8 mouse cellular contexts compared by ENCODE assay signal in genomic region chrX:162800371-162800770, GRCm38 (mm10). TPM values are rescaled to one million over a fixed set of nuclear protein-coding genes. Genes with fewer than 3 reads are reported as not detected.
DNase-seq lines count a peak whose midpoint lies in the region; ATAC-seq and TF ChIP-seq lines count a peak whose summit lies in the region.

No protein-coding gene starts in this region.

- no peak for ATAC-seq in cerebellum, adult (ENCODE audit: insufficient number of reproducible peaks, low FRiP score, low TSS enrichment)
- ATAC-seq in neural tube, embryonic 15.5 days (ENCODE audit: low FRiP score) = no peak
- ATAC-seq in intestine, embryonic 16.5 days = 0 out of 2 replicates have a peak, but pooled peaks have one; percentile 44
- no peak for ATAC-seq in lung, postnatal 0 days

- H3K9ac ChIP-seq in neural tube, embryonic 15.5 days (replicated peaks) = no peak overlapping the region
- H3K9ac ChIP-seq in intestine, embryonic 16.5 days (ENCODE audit: low read depth, low read length) = no peak overlapping the region
- no peak overlapping the region for H3K9ac ChIP-seq in lung, postnatal 0 days (replicated peaks; ENCODE audit: low read depth)

- TF ChIP-seq EP300 in lung, postnatal 0 days (IDR thresholded peaks at IDR 0.05) = no peak

- peak; percentile 44 for DNase-seq in cerebellum, adult 11 months
- DNase-seq in neural tube, embryonic 10.5 days (ENCODE audit: extremely low spot score, low spot score) = peak; percentile 21
- peak; percentile 65 to 66 for DNase-seq in cerebellum, postnatal 10 days
- DNase-seq in lung, postnatal 0 days (ENCODE audit: low spot score) = peak; percentile 33
- DNase-seq in right cerebral cortex, postnatal 4 days = peak; percentile 25

- no peak overlapping the region for H3K4me3 ChIP-seq in neural tube, embryonic 15.5 days (replicated peaks)
- H3K4me3 ChIP-seq in intestine, embryonic 16.5 days (ENCODE audit: low read length) = no peak overlapping the region
- H3K4me3 ChIP-seq in lung, postnatal 0 days (ENCODE audit: low read depth, low read length) = no peak overlapping the region

- H3K4me1 ChIP-seq in neural tube, embryonic 15.5 days = no peaks in the 10 kb centered on the region
- no peaks in the 10 kb centered on the region for H3K4me1 ChIP-seq in intestine, embryonic 16.5 days (ENCODE audit: control insufficient read depth, insufficient read depth, low read length)
- H3K4me1 ChIP-seq in lung, postnatal 0 days (ENCODE audit: insufficient read depth, low read depth, low read length) = no peaks in the 10 kb centered on the region

- peak; percentile 66 for TF ChIP-seq CTCF in lung, postnatal 0 days (IDR thresholded peaks at IDR 0.05)

- no peaks in the 10 kb centered on the region for H3K9me3 ChIP-seq in neural tube, embryonic 15.5 days (replicated peaks)
- no peaks in the 10 kb centered on the region for H3K9me3 ChIP-seq in intestine, embryonic 16.5 days (ENCODE audit: control insufficient read depth, low read length)
- no peaks in the 10 kb centered on the region for H3K9me3 ChIP-seq in lung, postnatal 0 days (ENCODE audit: low read length)

- 0 out of 2 replicates have a peak, but pooled peaks cover 3% of the 10 kb centered on the region for H3K36me3 ChIP-seq in neural tube, embryonic 15.5 days
- no peaks in the 10 kb centered on the region for H3K36me3 ChIP-seq in intestine, embryonic 16.5 days (ENCODE audit: control insufficient read depth, insufficient read depth, low read length)
- no peaks in the 10 kb centered on the region for H3K36me3 ChIP-seq in lung, postnatal 0 days (ENCODE audit: insufficient read depth, low read length)

- no peak overlapping the region for H3K4me2 ChIP-seq in neural tube, embryonic 15.5 days
- no peak overlapping the region for H3K4me2 ChIP-seq in intestine, embryonic 16.5 days (ENCODE audit: low read depth, low read length)
- H3K4me2 ChIP-seq in lung, postnatal 0 days (replicated peaks; ENCODE audit: low read depth, low read length) = no peak overlapping the region

- no peaks in the 10 kb centered on the region for H3K27me3 ChIP-seq in neural tube, embryonic 15.5 days (replicated peaks)
- H3K27me3 ChIP-seq in intestine, embryonic 16.5 days (replicated peaks; ENCODE audit: control insufficient read depth, insufficient read depth, low read length) = no peaks in the 10 kb centered on the region
- H3K27me3 ChIP-seq in lung, postnatal 0 days (replicated peaks; ENCODE audit: insufficient read depth, low read length) = no peaks in the 10 kb centered on the region

- H3K27ac ChIP-seq in neural tube, embryonic 15.5 days (replicated peaks) = no peak overlapping the region
- H3K27ac ChIP-seq in intestine, embryonic 16.5 days (ENCODE audit: low read length) = no peak overlapping the region
- no peak overlapping the region for H3K27ac ChIP-seq in lung, postnatal 0 days (ENCODE audit: low read length)

RNA-seq across cellular contexts. Expression of gene Txlng, which starts 28.9 kb away (rescaled TPM):
- 11.1 and 14.1 TPM in 2 replicates for polyA plus RNA-seq in neural tube, embryonic 15.5 days (2015; fragmentation: Nextera tagmentation; extraction: Ambion mirVana)
- 12.1 and 13.4 TPM in 2 replicates for polyA plus RNA-seq in intestine, embryonic 16.5 days (2015; fragmentation: Nextera tagmentation; extraction: Ambion mirVana)
- 11.5 and 14.3 TPM in 2 replicates for polyA plus RNA-seq in lung, postnatal 0 days (2015; fragmentation: Nextera tagmentation; extraction: Ambion mirVana)

RNA-seq across cellular contexts. Expression of gene Rbbp7, which starts 40.2 kb away (rescaled TPM):
- 220 and 316 TPM in 2 replicates for polyA plus RNA-seq in neural tube, embryonic 15.5 days (2015; fragmentation: Nextera tagmentation; extraction: Ambion mirVana)
- 909 and 942 TPM in 2 replicates for polyA plus RNA-seq in intestine, embryonic 16.5 days (2015; fragmentation: Nextera tagmentation; extraction: Ambion mirVana)
- polyA plus RNA-seq in lung, postnatal 0 days (2015; fragmentation: Nextera tagmentation; extraction: Ambion mirVana) = 193 and 201 TPM in 2 replicates
